Mouse (Mus musculus) heart, embryonic 11.5 days (tissue): ENCODE data around the gene Spata5. TPM values are rescaled to one million over a fixed set of nuclear protein-coding genes. Genes with fewer than 3 reads are reported as not detected.
"Not testable (repeated sequence)": the region's sequence is repeated elsewhere in the genome, so short reads cannot be mapped to it uniquely, and the experiment has no call there.

ENCODE experiments used
- ATAC-seq: fragments of 200-750 bp; cut with Nextera tagmentation; replicated peaks from 2 replicates; pipeline ENCODE4 v1.8.0; 2017; ENCODE audit warnings: moderate library complexity; ENCODE audit not compliant: insufficient number of reproducible peaks, low FRiP score, low TSS enrichment
- H3K27ac ChIP-seq: fragments of 300-500 bp; sonication (generic); 2 replicates; pipeline ENCODE4 v1.5.1; 2014; ENCODE audit warnings: mild to moderate bottlenecking, low read depth, low read length
- H3K27me3 ChIP-seq: fragments of 300-500 bp; sonication (generic); 2 replicates; pipeline ENCODE4 v1.6.1; 2014; ENCODE audit warnings: mild to moderate bottlenecking, low read length, mixed read lengths; ENCODE audit not compliant: control insufficient read depth, insufficient read depth
- H3K36me3 ChIP-seq: fragments of 300-500 bp; sonication (generic); 2 replicates; pipeline ENCODE4 v1.6.1; 2014; ENCODE audit warnings: mild to moderate bottlenecking, low read length, moderate library complexity, mixed read lengths; ENCODE audit not compliant: control insufficient read depth, insufficient read depth
- H3K4me1 ChIP-seq: fragments of 300-500 bp; sonication (generic); 2 replicates; pipeline ENCODE4 v1.6.1; 2014; ENCODE audit warnings: low read length; ENCODE audit not compliant: control insufficient read depth, insufficient read depth
- H3K4me2 ChIP-seq: fragments of 300-500 bp; sonication (generic); 2 replicates; pipeline ENCODE4 v1.6.1; 2014; ENCODE audit warnings: mild to moderate bottlenecking, moderate library complexity
- H3K4me3 ChIP-seq: fragments of 300-500 bp; sonication (generic); 2 replicates; pipeline ENCODE4 v1.5.1; 2014; ENCODE audit warnings: low read depth, low read length
- H3K9ac ChIP-seq: fragments of 300-500 bp; sonication (generic); 2 replicates; pipeline ENCODE4 v1.6.1; 2014; ENCODE audit warnings: mild to moderate bottlenecking, low read depth, low read length, moderate library complexity
- H3K9me3 ChIP-seq: fragments of 300-500 bp; sonication (generic); replicated peaks from 2 replicates; pipeline ENCODE4 v1.6.1; 2016; ENCODE audit warnings: low read length; ENCODE audit not compliant: control insufficient read depth
- WGBS: fragments of 180-500 bp; shearing (Covaris S2); extraction: QIAGEN DNeasy Blood & Tissue Kit; methylation state at CpG from one replicate; pipeline ENCODE4 v1.1.7; 2014; ENCODE audit not compliant: insufficient replicate concordance; 5-methylcytosine and 5-hydroxymethylcytosine counted together
- polyA plus RNA-seq: library from polyadenylated mRNA; unstranded; fragments of >200 nt; fragmentation: Nextera tagmentation; extraction: Ambion mirVana; gene quantifications from 2 replicates; pipeline ENCODE4 v1.2.1, GENCODE M21; 2014

The Spata5 gene
- polyA plus RNA-seq, 1 experiment from 2014 or later = 27.8 TPM

DNA sequence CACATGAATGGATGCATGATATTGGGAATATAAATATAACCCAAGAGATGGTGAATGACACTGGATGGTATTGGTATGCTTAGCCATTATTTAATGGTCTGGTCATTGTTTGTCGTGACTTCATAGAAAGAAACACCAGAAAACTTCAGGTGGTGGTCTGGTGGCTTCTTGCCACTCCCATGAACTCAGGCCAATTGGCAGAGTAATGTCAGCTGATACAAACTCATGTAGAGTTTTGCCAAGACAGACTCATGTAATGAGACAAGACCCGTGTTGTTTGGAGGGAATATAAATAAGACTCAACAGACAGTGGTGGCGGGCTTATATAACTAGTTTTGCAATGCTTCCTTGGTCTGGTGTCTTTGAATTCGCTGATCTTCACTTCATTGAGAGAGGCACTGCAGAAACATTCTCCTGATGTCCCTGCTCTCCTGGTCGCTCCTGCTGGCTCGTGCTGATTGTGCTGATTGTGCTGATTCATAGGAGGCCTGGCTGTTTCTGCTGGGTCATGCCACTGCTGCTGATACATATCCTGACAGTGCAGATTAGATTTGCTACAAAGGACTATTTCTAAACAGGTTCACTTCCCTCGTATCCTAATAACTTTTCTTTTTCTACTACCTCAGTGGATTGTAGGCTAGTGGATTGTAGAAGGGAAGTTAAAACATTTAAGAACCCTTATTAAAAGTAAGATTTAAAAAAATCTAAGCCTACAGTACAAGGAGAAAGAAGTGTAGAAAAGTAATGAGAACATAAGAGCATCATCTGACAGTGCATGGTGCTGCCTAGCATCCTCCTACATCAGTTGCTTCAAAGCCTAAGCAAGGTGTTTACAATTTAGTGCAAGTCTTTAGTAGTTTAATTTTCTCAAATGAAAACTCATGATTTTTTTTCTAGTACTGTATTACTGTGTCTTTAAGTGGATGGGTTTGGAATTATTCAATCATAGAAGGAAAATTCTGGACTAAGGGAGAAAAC lies 90.6 kb downstream of the Spata5 start:
- peak overlapping the region; percentile 48; the same call in 1 of the 2 replicates for H3K27ac ChIP-seq
- no peaks in the 10 kb centered on the region for H3K9me3 ChIP-seq

DNA sequence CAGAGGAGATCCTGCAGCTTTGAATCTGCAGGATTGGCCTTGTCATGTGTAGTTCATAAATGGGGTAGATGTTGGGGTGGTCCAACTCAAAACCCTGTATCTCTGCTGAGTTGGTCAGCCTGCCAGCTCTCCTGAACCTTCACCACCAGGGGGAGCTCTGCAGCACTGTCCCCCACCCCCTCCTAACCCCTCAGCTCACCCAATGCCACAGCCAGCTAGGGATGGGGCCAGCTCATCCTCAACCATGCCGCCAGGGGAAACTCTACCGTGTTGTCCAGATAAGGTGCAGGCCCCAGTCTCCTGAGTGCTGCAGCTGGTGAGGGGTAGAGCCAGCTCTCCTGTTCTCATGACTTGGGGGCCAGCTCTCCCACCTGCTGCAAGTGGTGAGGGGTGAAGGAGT lies 95.8 kb downstream of the Spata5 start:
- Histone ChIP-seq H3K27me3 (no peaks in the 10 kb centered on the region), H3K4me3 (no peak overlapping the region), H3K9me3 (no peaks in the 10 kb centered on the region), H3K36me3 (no peaks in the 10 kb centered on the region), H3K4me1 (no peaks in the 10 kb centered on the region), H3K27ac (no peak overlapping the region), H3K4me2 (no peak overlapping the region), H3K9ac (no peak overlapping the region)
- 15% methylated on average over 2 of the region's 2 CpGs for WGBS
- no peak; the same call in 1 of the 2 replicates for ATAC-seq

More for the DNA sequence above, 90.6 kb downstream of the Spata5 start:
- Histone ChIP-seq H3K27me3 (no peaks in the 10 kb centered on the region), H3K36me3 (no peaks in the 10 kb centered on the region), H3K9ac (no peak overlapping the region), H3K4me1 (no peaks in the 10 kb centered on the region), H3K4me3 (no peak overlapping the region), H3K4me2 (no peak overlapping the region)
- 57% methylated on average over 7 of the region's 7 CpGs for WGBS
- ATAC-seq = 0 out of 2 replicates have a peak, but pooled peaks have one; percentile 80

DNA sequence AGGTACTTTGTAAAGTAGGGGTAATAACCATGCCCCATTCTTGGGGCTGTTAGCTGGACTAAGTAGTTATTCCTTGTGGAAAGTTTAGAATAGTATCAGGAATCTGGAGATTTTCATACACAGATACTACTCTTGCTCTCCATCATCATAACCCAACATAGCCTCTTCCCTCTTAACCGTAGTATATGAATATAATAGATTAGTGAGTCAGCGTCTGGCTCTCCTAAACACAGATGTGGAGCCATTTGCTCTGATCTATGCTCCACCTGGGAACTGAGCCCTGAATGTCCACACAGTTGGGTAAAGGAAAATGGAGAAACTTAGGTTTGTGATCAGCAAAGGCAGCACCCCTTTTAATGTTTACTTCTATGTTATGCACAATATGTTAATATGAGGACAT lies 96.7 kb downstream of the Spata5 start:
- Histone ChIP-seq H3K9me3 (no peaks in the 10 kb centered on the region), H3K9ac (no peak overlapping the region), H3K27ac (no peak overlapping the region), H3K36me3 (no peaks in the 10 kb centered on the region), H3K4me1 (no peaks in the 10 kb centered on the region), H3K27me3 (no peaks in the 10 kb centered on the region), H3K4me3 (no peak overlapping the region), H3K4me2 (no peak overlapping the region)
- 88% methylated on average over 2 of the region's 2 CpGs for WGBS
- no peak for ATAC-seq

DNA sequence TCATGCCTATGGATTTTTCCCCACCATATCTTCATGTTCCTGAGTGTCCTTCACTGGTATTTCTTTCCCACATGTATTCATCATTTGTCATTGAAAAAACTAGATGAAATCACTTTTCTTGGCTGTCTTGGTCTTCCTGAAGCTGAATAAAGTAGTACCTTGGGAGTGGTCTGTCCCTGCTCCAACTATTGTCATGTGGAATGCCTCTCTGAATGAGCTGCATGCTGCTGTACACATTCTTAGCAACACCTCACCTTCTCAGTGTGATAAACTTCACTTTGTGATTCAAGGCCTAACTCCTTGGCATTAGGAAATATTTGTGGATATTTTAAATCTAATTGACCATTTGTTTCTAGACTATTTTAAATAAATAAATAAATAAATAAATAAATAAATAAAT lies 98.9 kb downstream of the Spata5 start:
- Histone ChIP-seq H3K4me3 (no peak overlapping the region), H3K9ac (no peak overlapping the region), H3K36me3 (no peaks in the 10 kb centered on the region), H3K27ac (no peak overlapping the region), H3K27me3 (no peaks in the 10 kb centered on the region), H3K9me3 (no peaks in the 10 kb centered on the region), H3K4me2 (no peak overlapping the region), H3K4me1 (no peaks in the 10 kb centered on the region)
- no peak for ATAC-seq

GRCm38 (mm10) chr3:37520334-37521023 lies 100.8 kb downstream of the Spata5 start:
- no peaks in the 10 kb centered on the region for H3K36me3 ChIP-seq
- no peak overlapping the region for H3K9ac ChIP-seq
- no peak overlapping the region for H3K4me3 ChIP-seq
- no peak overlapping the region for H3K27ac ChIP-seq
- H3K9me3 ChIP-seq = no peaks in the 10 kb centered on the region
- H3K4me2 ChIP-seq = no peak overlapping the region
- H3K4me1 ChIP-seq = no peaks in the 10 kb centered on the region
- H3K27me3 ChIP-seq = no peaks in the 10 kb centered on the region
- 63% methylated on average over 3 of the region's 3 CpGs for WGBS
- ATAC-seq = no peak

DNA sequence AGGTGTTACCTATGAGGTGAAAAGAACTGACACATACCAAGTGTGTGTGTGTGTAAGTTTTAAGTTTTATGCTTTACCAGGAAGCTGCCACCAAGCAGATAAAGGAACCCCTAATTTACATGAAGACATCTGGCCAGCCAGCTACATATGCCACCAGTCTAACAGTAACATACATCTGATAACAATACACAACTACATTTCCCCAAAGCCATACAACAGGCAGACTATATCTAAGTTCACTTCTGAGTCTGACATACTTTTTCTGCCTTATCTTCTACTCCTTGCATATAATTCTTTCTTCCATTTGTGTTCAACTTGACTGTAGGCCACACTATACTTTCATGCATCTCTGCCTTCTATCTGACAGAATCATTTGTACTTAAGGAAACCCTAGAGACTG lies 112.4 kb downstream of the Spata5 start:
- Histone ChIP-seq H3K9ac (no peak overlapping the region), H3K27ac (no peak overlapping the region), H3K27me3 (no peaks in the 10 kb centered on the region), H3K4me3 (no peak overlapping the region), H3K4me2 (no peak overlapping the region), H3K9me3 (no peaks in the 10 kb centered on the region), H3K36me3 (no peaks in the 10 kb centered on the region), H3K4me1 (no peaks in the 10 kb centered on the region)
- ATAC-seq = no peak

- H3K4me3 ChIP-seq, ATAC-seq, H3K4me1 ChIP-seq, H3K36me3 ChIP-seq, H3K27me3 ChIP-seq, H3K9ac ChIP-seq, H3K27ac ChIP-seq, H3K9me3 ChIP-seq, H3K4me2 ChIP-seq: not testable (repeated sequence)
- 92% methylated on average over 2 of the region's 2 CpGs for WGBS
Measured at GRCm38 (mm10) chr3:37540701-37541100, 121.0 kb downstream of the Spata5 start.

- H3K4me3 ChIP-seq = no peak overlapping the region
- 88% methylated on average over 4 of the region's 4 CpGs for WGBS
- ATAC-seq = no peak
- H3K9ac ChIP-seq = no peak overlapping the region
- no peak overlapping the region for H3K27ac ChIP-seq
- no peaks in the 10 kb centered on the region for H3K9me3 ChIP-seq
- H3K36me3 ChIP-seq = no peaks in the 10 kb centered on the region
- H3K4me2 ChIP-seq = no peak overlapping the region
- H3K4me1 ChIP-seq = no peaks in the 10 kb centered on the region
- H3K27me3 ChIP-seq = no peaks in the 10 kb centered on the region
Measured at GRCm38 (mm10) chr3:37546351-37546750, 126.7 kb downstream of the Spata5 start.
